Mouse (Mus musculus): ENCODE measurements around the gene Fam102a.
"Not testable (repeated sequence)": the region's sequence is repeated elsewhere in the genome, so short reads cannot be mapped to it uniquely, and the experiment has no call there.

Fam102a gene

DNA sequence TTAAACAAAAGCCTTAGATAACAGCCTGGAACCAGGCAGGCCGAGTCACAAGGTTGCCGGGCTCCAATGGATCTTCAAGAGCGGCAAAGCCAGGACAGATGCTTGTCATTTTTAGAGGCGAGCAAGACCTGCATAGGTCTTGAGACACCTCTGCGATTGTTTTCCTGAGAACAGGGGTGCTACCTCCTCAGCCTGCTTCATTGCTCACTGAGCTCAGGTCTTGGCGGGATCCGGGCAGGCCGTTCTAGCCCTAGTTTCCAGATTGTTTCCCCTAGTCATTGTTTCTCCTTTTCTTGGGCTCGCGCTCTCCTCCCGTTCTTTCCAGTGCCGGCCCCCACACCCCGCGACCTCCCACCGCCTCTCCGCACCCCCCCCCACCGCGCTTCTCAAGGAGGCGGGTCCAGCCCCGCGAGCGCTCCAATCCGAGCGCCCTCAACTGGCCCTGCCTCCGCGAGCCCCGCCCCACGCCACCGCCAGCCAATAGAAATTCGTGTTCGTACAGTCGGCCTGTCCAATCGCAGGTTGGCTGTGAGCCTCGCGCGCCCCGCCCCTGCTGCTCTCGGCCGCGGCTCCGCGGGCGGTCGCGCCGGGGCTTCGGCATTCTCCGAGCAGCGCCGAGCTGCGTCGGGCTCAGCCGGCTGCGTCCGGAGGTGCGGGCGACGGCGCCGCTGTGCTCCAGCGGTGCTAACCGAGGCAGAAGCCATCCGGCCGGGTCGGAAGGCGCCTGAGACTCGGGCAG is at the start of gene Fam102a:
Fam102a (plus strand) TSS at position 600 of the 739 bp plus-strand sequence.
- peak; percentile 99 for DNase-seq (ENCODE audit: low spot score)

DNA sequence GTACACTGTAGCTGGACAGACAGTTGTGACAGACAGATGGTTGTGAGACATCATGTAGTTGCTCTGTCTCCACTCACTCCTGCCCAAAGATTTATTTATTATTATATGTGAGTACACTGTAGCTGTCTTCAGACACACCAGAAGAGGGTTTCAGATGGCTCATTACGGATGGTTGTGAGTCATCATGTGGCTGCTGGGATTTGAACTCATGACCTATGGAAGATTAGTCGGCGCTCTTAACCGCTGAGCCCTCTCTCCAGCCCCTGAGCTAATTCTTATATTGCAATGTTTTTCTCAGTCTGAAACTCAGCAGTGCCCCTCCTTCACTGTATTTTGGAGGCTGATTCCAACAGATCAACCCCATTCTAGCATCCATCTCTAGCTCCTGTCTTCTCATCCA is 49.4 kb upstream of the Fam102a start:
- no peak for DNase-seq (ENCODE audit: low spot score)

DNA sequence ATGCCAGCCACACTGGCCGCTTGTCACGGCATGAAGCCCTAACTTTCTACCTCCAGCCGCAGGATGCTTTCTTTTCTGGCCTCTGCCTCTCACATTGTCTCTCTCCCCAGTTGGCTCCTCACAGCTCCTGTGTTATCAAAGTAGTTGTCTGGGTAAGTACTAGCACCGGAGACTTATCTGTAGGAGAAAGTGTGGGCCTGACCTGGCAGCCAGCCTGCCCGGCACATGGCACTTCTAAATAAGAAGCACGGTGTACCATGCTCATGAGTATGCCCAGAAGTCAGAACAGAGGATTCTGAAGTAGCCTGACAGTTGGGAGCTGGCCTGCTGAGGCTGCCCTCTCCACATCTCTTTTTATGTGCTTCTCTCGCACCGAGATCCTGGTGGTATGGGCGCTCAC is 49.0 kb upstream of the Fam102a start:
- no peak for DNase-seq (ENCODE audit: low spot score)

DNA sequence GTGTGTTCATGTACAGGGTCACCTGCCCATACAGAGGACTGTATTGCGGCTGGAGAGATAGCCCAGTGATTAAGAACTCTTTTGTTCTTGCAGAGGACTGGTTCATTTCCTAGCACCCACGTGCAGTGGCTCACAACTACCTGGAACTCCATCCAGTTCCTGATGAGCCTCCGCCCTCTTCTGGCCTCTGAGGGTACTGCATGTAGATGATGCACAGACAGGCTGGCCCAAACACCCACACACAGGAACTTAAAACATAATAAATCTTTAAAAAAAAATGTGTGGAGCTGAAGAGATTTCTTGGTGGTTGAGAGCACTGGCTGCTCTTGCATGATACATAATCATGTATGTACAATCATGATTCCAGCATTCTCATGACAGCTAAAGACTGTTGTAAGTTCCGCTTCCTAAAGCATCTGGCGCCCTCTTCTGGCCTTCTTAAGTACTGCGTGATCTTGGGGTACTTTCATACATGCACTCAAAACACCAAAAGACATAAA is 48.0 kb upstream of the Fam102a start:
- peak; percentile 82 for DNase-seq (ENCODE audit: low spot score)

DNA sequence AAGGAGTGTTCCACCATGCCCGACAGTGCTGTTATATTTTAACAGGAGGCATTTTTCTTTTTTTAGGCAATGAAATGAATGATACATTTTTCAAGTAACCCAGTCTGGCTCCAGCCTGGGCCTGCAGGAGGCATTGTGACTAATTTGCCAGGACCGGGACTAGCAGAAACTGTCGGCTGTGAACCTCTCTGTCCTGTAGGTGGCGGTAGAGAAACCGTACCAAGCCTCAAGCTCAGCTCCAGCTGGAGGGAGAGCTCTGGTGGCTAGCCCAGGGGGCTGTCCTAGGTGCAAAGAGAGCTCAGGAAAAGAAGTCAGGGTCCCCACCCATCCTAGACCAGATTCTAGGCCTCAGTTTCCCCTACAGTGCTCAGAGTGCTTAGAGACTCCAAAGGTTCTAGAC is 46.5 kb upstream of the Fam102a start:
- peak; percentile 74 for DNase-seq (ENCODE audit: low spot score)

DNA sequence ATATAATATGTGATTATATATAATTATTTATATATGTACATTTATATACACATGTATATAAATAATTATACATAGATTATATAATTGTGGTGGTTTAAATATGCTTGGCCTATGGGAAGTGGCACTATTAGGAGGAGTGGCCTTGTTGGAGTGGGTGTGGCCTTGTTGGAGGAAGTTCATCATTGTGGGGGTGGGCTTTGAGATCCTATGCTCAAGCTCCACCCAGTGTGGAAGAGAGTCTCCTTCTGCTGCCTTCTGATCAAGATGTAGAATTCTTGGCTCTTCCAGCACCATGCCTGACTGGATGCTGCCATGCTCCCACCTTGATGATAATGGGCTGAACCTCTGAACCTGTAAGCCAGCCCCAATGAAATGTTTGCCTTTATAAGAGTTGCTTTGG is 44.4 kb upstream of the Fam102a start:
- not testable (repeated sequence) for DNase-seq (ENCODE audit: low spot score)

DNA sequence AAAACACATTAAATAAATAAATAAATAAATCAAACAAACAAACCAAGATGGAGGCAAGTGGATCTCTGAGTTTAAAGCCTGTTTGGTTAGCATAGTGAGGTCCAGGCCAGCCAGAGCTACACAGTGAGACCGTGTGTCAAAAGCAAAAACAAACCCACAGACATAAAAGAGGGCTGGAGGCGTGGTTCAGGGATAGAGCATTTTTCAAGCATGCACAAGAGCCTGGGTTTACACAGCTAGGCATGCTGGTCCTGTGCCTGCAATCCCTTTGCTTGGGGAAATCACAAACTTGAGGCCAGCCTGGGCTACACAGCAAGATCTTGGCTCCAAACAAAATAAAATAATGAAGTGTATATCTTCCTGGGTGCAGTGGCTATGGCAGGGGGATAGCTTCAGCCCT is 42.5 kb upstream of the Fam102a start:
- DNase-seq (ENCODE audit: low spot score): no peak

DNA sequence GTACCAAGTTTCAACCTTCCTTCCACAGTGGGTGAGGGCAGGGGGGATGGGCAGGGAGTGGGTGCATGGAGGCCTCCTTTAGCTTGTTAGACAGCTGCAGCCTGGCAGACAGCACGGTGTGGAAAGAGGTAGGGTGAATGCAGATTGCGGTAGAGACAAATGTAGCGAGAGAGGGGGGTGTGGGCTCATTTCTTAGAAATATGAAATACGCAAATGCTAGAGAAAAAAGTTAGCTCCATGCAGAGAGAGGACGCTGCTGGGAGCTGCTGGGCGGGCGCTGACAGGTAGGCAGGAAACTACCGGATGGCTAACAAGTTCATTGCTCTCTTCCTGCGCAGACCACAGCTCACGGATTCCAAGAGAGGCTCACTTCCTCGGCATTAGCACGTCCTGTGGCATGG is 41.8 kb upstream of the Fam102a start:
- no peak for DNase-seq (ENCODE audit: low spot score)

DNA sequence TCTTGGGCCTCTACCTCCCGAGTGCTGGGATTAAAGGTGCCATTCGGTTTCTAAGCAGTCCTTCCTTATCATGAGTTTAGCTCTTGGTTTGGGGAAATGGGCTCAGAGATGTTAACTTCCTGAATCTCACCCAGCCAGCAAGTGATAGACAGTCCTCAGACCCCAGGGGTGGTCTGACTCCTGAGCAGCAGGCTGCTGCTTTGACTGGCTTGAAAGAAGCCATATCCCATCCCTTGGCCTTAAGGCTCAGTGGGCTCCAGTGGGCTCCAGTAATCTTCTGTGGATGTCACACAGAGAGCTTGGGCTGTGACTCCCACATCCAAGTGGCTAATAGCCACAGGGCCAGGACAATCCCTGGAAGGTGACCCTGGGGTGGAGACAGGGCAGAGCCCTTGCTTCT is 40.6 kb upstream of the Fam102a start:
- no peak for DNase-seq (ENCODE audit: low spot score)

DNA sequence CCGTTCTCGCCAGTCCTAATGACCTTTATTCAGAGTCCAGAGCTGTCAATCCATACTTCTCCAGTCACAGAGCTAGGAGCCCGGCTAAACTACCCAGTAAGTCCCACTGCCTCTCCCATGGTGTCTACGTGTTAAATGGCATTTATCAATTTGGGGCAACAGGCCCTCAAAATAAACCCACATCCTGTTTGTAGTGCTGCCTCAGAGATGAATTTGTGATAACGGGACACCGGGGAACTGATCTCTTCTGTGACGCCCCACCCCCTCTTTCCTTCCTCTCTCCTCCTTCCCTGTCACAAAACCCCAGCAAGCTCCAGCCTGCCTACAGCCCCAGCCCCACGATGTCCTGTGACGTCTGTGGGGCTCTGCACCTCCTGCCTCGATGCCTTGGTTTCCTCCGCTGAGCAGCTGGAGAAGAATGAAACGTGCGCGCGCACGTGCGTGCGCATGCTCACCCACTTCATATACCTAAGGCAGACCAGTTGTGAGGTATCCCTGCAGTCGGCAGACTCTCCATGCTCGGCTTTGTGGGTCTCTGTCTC is 39.9 kb upstream of the Fam102a start:
- DNase-seq (ENCODE audit: low spot score): no peak

DNA sequence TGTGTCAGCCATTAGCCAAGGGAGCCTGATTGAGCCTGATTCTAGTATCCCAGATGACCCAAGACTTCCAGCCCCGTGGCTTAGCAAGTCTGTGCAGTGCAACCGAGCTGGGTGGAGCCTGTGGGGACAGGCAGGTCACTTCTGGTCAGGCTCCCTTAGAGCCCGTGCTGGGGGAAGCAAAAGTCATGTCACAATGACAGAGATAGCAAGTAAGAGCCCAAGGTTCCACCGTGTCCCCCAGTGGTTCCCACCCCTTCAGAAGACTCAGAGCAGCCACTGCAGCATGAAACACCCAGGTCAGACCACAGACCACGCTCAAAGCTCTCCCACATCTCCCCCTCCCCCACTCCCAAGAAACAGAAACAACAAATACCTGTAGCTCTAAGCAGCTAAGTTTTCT is 38.9 kb upstream of the Fam102a start:
- no peak for DNase-seq (ENCODE audit: low spot score)

DNA sequence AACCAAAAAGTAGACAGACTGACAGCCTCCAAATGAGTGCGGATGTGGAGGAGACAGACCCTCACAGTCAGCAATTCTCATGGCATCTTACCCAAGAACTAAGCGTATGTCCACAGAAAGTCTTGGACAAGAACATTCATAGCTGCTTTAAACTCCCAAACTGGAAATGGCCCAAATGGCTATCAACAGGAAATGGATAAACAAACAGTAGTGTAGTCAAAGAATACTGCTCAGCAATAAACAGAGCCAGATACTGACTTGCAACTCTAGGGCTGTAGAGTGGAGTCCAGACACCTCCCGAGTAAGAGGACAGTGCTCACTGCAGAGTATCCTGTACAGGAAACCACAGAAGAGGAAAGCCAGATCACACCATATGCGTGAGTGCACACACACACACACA is 35.8 kb upstream of the Fam102a start:
- DNase-seq (ENCODE audit: low spot score): no peak

DNA sequence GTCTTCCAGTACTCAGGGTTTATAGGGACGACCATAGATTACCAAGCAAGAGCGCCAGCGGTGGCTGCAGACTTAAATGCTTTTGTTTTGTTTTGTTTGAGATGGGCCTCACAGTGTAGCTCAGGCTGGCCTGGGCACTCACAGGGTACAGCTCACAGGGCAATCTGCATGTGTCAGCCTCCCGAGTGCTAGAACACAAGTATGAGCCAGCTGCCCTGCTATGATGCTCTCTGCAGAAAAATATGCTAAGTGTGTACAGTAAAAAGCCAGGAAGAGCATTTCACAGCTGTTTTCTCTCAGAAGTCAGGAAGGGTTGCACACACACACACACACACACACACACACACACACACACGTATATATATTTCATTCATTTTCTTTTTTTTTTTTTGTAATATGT is 34.7 kb upstream of the Fam102a start:
- DNase-seq (ENCODE audit: low spot score): no peak

DNA sequence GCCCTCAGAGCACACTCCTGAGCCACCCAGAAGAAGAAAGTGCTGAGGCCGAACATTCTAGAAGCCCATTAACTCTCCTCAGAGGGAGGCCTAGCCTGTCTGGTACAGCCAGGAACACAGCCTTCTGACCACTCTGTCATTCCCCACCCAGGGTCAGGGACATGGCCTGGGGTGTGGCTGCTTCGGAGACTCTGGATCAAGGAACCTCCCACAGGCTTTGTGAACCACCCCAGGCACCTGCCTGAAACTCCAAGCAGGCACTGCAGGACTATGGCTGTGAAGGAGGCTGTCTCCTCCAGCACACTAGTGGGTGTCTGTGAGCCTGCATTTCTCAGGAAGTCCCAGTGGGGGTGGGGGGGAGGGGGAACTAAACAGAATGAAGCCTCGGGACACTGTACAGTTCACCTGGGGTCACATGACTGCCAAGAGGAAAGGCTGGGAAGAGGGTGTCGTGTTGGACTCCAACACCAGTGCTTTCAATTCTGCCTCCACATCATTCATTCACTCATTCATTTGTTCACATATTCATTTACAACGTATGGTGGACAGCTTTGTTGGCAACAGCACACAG is 33.3 kb upstream of the Fam102a start:
- no peak for DNase-seq (ENCODE audit: low spot score)

DNA sequence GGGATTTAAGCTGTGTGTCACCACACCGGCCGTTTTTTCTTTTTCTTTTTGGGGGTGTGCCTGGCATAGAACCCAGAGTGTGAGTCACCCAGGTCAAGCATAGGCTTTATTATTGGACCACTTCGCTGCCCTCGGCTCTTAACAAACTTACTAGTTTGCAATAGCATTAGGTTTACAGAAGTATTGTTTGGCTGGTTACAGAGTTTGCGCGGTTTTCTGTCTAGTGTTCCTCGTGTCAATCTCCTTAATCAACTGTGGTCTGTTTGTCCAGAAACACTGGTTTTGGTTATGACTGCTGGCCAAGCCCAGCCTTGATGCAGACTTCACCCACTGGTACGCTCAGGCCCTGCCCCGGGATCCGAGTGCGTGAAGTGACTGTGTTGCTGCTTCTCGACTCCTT is 32.3 kb upstream of the Fam102a start:
- no peak for DNase-seq (ENCODE audit: low spot score)

DNA sequence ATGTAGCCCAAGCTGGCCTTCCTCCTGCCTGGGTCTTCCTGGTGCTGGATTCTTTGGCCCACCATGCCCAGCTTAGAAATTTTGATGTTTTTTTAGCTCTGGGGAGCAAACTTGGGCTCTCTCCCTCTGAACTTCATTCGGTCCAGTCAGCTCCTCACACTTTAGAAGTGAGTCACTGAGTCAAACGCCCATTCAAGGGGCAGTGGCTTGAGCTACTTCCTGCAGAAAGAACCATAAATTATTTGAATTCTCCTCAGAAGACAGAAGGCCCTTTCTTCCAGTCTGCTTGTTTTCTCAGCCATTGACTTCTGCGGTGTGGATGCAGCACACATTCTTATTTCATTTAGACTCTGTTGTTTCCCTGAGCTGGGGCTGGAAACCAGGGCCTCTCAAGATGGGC is 31.5 kb upstream of the Fam102a start:
- DNase-seq (ENCODE audit: low spot score): no peak

DNA sequence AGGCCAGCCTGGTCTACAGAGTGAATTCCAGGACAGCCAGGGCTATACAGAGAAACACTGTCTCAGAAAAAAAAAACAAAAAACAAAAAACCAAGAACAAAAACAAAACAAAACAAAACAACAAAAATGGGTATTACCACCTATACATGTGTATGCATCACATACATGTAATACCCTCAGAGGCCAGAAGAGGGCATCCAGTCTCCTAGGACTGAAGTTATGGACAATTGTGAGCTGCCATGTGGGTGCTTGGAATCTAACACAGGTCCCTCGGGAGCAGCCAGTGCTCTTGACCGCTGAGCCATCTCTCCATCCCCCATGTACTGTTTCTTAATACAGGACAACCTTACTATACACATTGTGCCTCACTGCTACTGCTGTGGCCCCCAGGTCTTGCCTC is 29.6 kb upstream of the Fam102a start:
- DNase-seq (ENCODE audit: low spot score): no peak

DNA sequence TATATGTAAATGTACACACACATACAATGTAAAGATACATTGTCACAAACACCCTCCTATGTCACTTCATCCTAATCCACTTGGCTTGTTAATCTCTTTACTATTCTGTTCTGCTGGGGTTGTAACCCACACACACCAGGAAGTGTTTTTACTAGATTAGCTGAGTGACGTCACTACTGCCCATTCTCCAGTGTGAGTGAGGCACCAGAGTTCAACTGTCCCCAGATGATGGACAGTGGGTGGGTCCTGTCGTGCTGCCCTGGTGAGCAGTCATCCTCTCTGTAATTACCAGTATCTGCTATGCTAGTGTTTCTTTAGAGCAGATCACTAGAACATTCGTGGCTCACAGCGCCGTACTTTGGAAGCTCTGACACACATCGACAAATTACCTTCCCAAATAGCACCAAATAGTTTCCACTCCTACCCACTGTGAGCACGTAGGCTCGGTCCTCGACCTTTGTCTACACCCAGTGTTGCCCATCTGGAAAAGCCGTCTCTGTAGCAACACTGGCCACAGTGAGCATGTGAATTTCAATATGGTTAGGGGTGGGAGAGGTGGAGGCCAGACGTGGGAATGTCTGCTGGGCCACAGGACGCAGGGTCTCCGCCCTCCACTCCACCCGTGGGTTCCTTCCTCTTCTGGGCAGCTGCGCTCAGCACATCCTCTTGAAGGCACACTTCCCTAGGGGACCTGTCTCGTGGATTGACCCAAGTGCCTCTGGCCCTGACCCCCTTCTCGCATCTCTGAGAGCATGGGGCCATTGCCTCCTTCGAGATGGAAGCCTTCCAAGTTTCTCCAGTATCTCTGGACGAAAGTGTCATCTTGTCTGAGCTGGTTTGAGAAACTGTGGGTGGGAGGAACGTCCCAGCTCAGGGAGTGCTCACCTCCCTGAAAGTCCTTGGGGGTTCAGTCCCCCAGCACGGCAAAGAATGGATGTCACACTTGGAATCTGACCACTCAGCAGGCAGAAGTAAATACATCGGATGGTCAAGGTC is 28.2 kb upstream of the Fam102a start:
- no peak for DNase-seq (ENCODE audit: low spot score)

DNA sequence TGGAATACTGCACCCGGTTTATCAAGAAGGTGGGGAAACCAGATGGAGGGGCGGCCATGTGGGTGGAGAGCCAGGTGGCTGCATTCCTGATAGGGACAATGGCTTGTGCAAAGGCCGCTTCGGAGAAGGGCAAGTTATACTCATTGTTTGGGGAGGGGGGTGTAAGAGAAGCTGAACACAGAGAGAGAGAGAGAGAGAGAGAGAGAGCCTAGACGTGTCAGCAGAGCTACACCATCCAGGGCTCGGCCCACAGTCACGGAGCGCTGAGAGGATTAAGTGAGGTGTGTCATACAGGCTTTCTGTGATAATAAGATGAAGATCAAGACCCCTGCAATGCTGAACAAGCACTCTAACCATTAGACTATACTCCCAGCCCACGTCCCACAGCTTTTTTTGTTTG is 27.2 kb upstream of the Fam102a start:
- DNase-seq (ENCODE audit: low spot score): no peak

DNA sequence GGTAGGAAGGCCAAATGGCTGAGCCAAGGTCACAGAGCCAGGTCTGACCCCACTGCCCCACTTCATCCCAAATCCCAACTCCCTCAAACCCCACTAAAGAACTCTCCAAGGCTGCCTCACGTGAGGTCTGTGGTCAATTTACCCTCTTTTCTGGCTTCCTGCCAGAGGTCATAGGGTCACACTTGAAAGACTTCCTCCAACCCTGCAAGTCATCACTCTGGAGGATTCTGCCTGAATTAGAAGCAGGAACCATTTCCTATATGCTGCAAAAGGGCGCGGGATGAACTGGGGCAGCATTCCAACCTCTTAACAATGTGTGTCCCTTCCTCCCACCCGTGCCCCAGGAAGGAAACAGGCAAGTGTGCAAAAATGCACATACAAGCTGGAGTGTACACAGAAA is 25.8 kb upstream of the Fam102a start:
- DNase-seq (ENCODE audit: low spot score): no peak

DNA sequence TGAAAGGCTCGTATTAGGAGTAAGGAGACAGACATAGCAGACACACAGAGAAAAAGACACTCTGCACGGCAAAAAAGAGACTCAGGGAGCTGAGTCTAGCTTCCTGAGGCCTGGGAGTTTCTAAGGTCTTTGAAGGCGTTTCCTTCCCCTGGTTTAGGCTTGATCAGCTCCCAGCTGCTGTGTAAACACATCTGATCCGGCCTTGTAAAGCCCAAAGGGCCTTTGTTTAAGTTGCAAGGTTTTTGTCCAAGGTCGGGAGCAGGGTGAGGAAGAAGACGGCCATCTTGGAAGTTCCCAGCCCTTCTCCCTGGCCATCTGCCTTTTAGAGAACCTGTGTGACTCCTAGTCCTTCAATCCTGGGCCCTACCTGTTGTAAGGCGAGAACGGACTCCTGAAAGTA is 25.2 kb upstream of the Fam102a start:
- DNase-seq (ENCODE audit: low spot score): no peak

DNA sequence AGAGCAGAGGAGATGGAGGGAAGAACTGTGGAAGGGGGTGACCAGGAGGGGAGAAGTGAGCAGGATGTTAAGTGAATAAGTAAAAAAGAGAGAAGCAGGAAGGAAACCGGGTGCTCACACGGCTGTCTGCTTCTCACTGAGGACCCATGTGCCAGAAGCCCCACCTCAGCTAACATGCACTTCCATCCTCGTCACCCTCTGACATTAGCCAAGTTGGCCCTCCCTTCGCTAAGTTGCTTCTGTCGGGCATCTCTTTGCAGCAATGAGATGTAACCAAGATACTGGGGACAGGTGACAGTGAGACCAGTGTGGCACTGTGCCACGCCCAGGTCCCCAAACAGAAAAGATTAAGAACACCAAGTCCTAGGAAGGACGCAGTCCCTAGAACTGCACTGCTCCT is 22.5 kb upstream of the Fam102a start:
- no peak for DNase-seq (ENCODE audit: low spot score)

All from ovary, postnatal 36 days (tissue).